Mouse (Mus musculus) left cerebral cortex, adult 2 months (tissue): ENCODE measurements around the gene Ppp1r27. TPM values are rescaled to one million over a fixed set of nuclear protein-coding genes. Genes with fewer than 3 reads are reported as not detected.
"Not testable (repeated sequence)": the region's sequence is repeated elsewhere in the genome, so short reads cannot be mapped to it uniquely, and the experiment has no call there.

ENCODE experiments used
- DNase-seq, 2 experiments: peaks; one replicate each; pipeline ENCODE4 v3.0.0; 2021 to 2022; ENCODE audit warnings: low spot score in 2 of 2, mixed read lengths in 1 of 2; ENCODE audit errors: extremely low spot score in 1 of 2
- H3K27ac ChIP-seq: fragments of 200-600 bp; 2 replicates; pipeline ENCODE4 v1.8.1; 2022
- H3K4me3 ChIP-seq: fragments of 200-600 bp; 2 replicates; pipeline ENCODE4 v1.8.1; 2022
- CTCF ChIP-seq: fragments of 200-600 bp; IDR thresholded peaks from 2 replicates; pipeline ENCODE4 v1.8.1; 2022; ENCODE audit warnings: antibody characterized with exemption, mild to moderate bottlenecking, moderate library complexity
- intact Hi-C: fragments of 180-260 bp; cut with DNase I; formaldehyde crosslinking; loops from one replicate; pipeline ENCODE4 v1.15.1; 2025
- long read RNA-seq, 2 experiments: library from polyadenylated mRNA; stranded (forward); transcript quantifications; one replicate each; pipeline ENCODE4 v2.0.0; 2021; ENCODE audit warnings: borderline mapping rate in 2 of 2
- total RNA-seq, 2 experiments: library from RNA; stranded (reverse); gene quantifications; 2 replicates each; pipeline ENCODE4 v1.2.3; 2021

Ppp1r27 gene
- total RNA-seq: not detected
- long read RNA-seq, experiment 1: 0 reads
- long read RNA-seq, experiment 2: 0 reads

- TF ChIP-seq CTCF: no peak
- intact Hi-C loops: no loop called here
Measured at GRCm38 (mm10) chr11:120550810-120551440, at the start of gene Ppp1r27. Ppp1r27 (minus strand) TSS chr11:120551132.

GRCm38 (mm10) chr11:120600716-120601115, 49.8 kb upstream of the Ppp1r27 start:
- no peak for TF ChIP-seq CTCF
- Histone ChIP-seq H3K27ac (no peak overlapping the region), H3K4me3 (no peak overlapping the region)
- DNase-seq: no peak
- intact Hi-C loops: no loop called here

More at GRCm38 (mm10) chr11:120550810-120551440, at the start of gene Ppp1r27:
- peak within 1 kb of the TSS; percentile 89 for H3K4me3 ChIP-seq
- no peak for DNase-seq
- peak within 1 kb of the TSS; percentile 93 for H3K27ac ChIP-seq

GRCm38 (mm10) chr11:120598990-120599549, 48.1 kb upstream of the Ppp1r27 start:
- intact Hi-C loops: no loop called here
- no peak for DNase-seq
- Histone ChIP-seq H3K27ac (no peak overlapping the region; the same call in 1 of the 2 replicates), H3K4me3 (peak overlapping the region; percentile 85)
- TF ChIP-seq CTCF: no peak

GRCm38 (mm10) chr11:120598283-120598989, 47.5 kb upstream of the Ppp1r27 start, which contains the start of the genes Alyref and Anapc11:
Alyref (minus strand) TSS chr11:120598365.
Anapc11 (plus strand) TSS chr11:120598421.
- peak; percentile 94 to 96 for DNase-seq
- intact Hi-C loops: no loop called here
- H3K27ac ChIP-seq: peak within 1 kb of the TSS; percentile 79
- peak within 1 kb of the TSS; percentile 85 for H3K4me3 ChIP-seq
- TF ChIP-seq CTCF: no peak; the same call in 1 of the 2 replicates

GRCm38 (mm10) chr11:120597240-120598235, 46.6 kb upstream of the Ppp1r27 start:
- intact Hi-C loops: no loop called here
- no peak overlapping the region for H3K27ac ChIP-seq
- DNase-seq: no peak
- peak overlapping the region; percentile 85 for H3K4me3 ChIP-seq
- no peak for TF ChIP-seq CTCF

- no peak for DNase-seq
- H3K4me3 ChIP-seq: no peak overlapping the region
- no peak for TF ChIP-seq CTCF
- intact Hi-C loops: no loop called here
- no peak overlapping the region for H3K27ac ChIP-seq
Measured at GRCm38 (mm10) chr11:120588531-120588930, 37.6 kb upstream of the Ppp1r27 start.

GRCm38 (mm10) chr11:120583937-120584336, 33.0 kb upstream of the Ppp1r27 start:
- intact Hi-C loops: no loop called here
- Histone ChIP-seq H3K27ac (no peak overlapping the region), H3K4me3 (no peak overlapping the region)
- DNase-seq: no peak
- no peak for TF ChIP-seq CTCF

- DNase-seq, intact Hi-C loops, H3K27ac ChIP-seq, H3K4me3 ChIP-seq: not testable (repeated sequence)
Measured at GRCm38 (mm10) chr11:120582982-120583293, 32.0 kb upstream of the Ppp1r27 start.

- DNase-seq: no peak
- intact Hi-C loops: no loop called here
Measured at GRCm38 (mm10) chr11:120582268-120582981, 31.5 kb upstream of the Ppp1r27 start.

GRCm38 (mm10) chr11:120581490-120582267, 30.7 kb upstream of the Ppp1r27 start, which contains the start of gene Arhgdia:
Arhgdia (minus strand) TSS chr11:120581624.
- DNase-seq: peak; percentile 91 to 93
- TF ChIP-seq CTCF: peak; percentile 66
- Histone ChIP-seq H3K4me3 (peak within 1 kb of the TSS; percentile 67), H3K27ac (peak within 1 kb of the TSS; percentile 96)
- intact Hi-C loops: loop anchor here (2.0 kb wide), 1 partner anchor 65 kb away; no protein-coding TSS in a partner anchor

More at GRCm38 (mm10) chr11:120582268-120582981, 31.5 kb upstream of the Ppp1r27 start:
- Histone ChIP-seq H3K27ac (peak overlapping the region; percentile 96), H3K4me3 (peak overlapping the region; percentile 67)
- peak; percentile 56 for TF ChIP-seq CTCF
